Mouse (Mus musculus): Measurements from ENCODE around the gene Krt78. TPM values are rescaled to one million over a fixed set of nuclear protein-coding genes. Genes with fewer than 3 reads are reported as not detected.
"Not testable (repeated sequence)": the region's sequence is repeated elsewhere in the genome, so short reads cannot be mapped to it uniquely, and the experiment has no call there.

Krt78 gene
- total RNA-seq (2014; fragmentation: Nextera tagmentation): not detected in 2 replicates
- total RNA-seq (2017): not detected in 2 replicates

DNA sequence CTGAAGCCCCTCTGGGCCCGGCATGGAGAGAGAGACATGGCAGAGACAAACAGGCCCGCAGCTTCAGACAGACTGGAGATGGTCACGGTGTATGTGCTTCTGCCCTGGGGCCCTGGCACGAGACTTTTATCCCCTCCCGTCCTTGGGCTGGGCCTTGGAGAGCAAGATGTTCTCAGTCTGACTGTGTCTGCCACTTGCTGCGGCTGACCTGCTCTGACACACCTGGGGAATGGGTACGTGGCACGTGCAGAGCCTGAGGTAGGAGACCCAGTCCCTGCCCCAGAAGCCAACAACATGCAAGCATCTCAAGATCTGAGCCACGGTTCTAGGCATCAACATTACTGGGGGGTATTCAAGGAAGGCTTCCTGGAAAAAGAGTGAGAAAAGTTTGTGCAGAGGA lies at the start of gene Krt78:
Gene Krt78 (minus strand): TSS at position 101 of the 400 bp plus-strand sequence.
- no peak for ATAC-seq (replicated peaks; ENCODE audit: low FRiP score, low TSS enrichment, poor library complexity, severe bottlenecking)

DNA sequence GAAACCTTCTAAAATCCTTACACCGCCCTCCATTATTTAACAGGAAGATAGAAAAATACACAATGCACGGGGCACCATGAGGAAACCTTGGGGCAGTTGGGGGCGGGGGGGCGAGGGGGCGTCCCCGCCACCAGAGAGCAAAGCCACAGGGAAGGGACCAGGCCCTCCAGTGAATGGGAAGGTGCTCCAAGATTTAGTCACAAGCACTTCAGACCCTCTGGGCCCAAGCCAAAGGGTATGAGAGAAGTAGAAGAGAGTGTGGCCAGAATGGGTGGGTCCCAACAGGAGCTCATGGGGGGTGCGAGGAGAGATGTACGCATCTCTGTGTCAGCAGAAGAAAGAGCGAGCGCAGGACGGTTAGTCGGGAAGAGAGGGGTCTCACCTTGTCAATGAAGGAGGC lies 49.4 kb upstream of the Krt78 start:
- no peak for ATAC-seq (replicated peaks; ENCODE audit: low FRiP score, low TSS enrichment, poor library complexity, severe bottlenecking)

DNA sequence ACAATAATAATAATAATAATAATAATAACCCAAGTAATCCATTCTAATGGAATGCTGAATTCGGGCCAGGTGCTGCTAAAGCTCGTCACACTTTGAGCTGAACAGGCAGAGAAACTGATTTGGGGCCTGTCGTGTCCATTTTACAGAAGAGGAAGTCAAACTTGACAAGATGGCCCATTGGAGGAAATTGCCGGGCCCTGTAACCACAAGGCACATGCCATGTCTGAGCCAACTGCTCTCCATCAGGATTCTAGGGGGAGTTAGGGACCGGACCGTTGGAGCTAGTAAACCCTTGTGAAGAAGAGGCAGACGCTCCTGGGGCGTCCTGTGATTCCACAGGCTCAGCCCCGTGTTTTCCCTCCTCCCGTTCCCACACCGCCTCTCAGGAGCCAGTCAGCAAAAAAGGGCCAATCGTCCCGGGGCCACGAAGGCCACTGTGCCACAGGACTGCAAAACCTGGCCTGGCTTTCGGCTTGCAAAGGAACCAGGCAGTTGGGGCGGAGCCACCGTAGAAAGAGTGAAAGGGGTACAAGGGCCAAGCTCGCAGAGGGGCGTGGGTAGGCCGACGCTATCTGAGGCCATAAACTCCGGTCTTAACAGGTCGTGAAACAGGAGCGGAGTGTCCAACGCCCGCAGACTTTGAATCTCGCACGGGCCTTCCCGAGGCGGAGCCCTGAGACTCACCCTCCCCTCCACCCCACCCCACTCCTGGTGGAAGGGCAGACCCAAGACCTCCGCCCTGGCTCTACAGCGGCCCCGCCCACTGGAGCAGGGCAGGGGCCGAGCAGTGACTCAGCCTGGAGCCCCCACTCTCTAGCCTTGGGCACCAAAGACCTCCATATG lies 48.8 kb upstream of the Krt78 start:
- peak; percentile 86 for ATAC-seq (replicated peaks; ENCODE audit: low FRiP score, low TSS enrichment, poor library complexity, severe bottlenecking)

DNA sequence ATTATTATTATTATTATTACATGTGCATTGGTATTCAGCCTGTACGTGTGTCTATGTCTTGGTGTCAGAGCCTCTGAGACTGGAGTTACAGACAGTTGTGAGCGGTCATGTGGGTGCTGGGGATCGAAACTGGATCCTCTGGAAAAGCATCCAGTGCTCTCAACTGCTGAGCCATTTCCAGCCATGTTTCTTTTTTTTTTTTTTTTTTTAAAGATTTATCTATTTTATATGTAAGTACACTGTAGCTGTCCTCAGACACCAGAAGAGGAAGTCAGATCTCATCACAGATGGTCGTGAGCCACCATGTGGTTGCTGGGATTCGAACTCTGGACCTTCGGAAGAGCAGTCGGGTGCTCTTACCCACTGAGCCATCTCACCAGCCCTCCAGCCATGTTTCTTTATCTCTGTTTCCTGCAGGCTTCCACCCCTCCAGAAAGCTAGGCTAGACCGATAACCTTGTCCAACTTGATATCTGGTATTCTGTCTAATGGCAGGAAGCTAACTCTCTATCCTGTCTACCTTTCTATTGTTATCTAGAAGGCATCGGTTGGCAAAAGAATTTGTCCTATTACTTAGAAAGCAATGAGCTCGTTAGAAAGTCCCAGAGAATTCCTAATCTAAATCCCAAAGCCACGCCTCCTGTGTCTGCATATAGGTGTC lies 45.7 kb upstream of the Krt78 start:
- ATAC-seq (replicated peaks; ENCODE audit: low FRiP score, low TSS enrichment, poor library complexity, severe bottlenecking): no peak

DNA sequence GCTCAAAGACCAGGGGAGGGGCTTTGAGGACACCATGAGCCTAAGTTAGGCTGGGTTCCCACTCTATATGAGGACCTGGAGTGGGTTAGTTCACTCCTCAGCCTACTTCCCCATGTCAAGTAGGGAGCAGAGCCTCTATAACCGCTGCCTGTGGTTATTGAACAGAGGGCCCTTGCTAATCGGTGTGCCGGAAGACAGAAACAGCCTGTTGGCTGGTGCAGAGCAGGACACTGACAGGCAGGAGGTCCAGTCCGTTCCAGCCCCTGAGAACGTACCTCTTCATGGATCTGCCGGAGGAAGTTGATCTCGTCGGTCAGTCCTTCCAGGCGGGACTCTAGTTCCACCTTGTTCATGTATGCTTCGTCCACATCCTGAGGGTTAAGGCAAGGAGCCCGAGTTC lies 45.1 kb upstream of the Krt78 start:
- ATAC-seq (replicated peaks; ENCODE audit: low FRiP score, low TSS enrichment, poor library complexity, severe bottlenecking): no peak

DNA sequence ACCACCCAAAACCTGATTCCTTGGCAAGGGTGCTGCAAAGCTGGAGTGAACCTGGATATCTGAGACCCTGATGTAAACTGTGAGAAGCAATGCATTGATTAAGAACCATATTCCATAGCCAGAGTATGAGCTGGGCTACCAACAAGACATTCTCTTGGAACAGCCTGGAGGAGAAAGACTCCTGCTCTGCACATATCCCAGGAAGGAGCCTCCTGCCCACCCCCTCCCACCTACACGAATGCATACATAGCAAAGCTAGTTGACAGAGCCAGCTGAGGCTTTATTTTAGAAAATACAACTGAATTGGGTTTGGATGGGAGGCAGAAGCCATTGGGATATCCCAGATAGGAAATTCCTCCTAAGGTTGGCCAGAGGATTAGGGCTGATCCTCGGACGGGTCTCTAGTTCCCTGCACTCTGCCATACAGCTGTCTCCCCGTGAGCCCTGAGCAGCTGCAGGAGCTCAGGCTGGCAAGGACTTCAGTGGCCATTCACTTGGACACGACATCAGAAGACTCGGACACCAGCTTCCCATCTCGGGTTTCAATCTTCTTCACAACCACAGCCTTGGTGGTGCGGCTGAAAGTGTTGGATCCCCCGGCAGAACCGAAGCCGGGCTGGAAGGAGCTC lies 42.5 kb upstream of the Krt78 start:
- not testable (repeated sequence) for ATAC-seq (replicated peaks; ENCODE audit: low FRiP score, low TSS enrichment, poor library complexity, severe bottlenecking)

DNA sequence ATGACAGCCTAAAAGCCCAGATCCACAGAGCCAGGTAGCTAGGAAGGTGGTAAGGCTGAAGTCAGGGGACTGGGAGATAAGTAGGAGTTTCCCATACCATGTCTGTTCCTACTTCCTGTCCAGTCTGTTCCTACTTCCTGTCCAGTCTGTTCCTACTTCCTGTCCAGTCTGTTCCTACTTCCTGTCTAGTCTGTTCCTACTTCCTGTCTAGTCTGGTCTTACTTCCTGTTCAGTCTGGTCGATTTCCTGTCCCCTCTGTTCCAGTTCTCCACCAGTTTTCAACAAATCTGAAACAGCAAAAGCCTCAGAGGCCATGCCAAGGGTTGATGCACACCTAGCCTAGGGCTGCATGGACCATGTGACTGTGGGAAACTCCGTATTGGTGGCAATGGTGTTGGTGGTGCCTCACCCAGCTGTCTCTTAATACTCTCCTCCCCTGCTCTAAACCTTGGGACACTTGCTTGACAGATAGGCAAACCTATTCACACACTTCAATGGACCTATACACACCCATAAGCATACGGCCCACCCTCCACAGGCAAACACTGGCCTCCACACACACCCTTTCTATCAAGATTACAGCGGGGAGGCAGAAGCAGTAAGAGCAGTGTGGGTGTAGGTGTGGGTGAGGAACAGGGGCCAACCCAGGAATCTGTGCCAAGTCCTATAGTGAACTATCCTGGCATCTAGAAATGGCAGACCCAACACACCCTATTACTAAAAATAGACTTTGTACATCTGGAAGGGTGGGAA lies 41.6 kb upstream of the Krt78 start:
- peak; percentile 45 for ATAC-seq (replicated peaks; ENCODE audit: low FRiP score, low TSS enrichment, poor library complexity, severe bottlenecking)

DNA sequence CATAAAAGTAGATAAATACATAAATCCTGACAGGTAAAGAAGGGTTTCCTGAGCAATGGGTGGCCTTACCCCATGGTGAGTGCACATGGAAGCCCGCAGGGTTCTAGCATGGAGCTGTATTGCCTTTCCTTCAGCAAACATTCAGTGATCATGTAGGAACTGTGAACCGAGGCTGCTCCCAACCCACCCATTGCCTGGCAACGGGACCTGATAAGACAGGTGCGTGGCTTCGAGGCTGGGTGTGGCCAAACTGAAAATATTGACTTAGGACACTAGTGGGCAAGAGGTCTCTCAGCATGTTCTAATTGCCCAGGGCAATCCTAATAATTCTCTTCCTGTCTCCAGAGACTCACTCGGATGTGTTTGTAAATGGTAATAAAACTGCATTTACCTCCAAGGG lies 40.3 kb upstream of the Krt78 start:
- ATAC-seq (replicated peaks; ENCODE audit: low FRiP score, low TSS enrichment, poor library complexity, severe bottlenecking): no peak

DNA sequence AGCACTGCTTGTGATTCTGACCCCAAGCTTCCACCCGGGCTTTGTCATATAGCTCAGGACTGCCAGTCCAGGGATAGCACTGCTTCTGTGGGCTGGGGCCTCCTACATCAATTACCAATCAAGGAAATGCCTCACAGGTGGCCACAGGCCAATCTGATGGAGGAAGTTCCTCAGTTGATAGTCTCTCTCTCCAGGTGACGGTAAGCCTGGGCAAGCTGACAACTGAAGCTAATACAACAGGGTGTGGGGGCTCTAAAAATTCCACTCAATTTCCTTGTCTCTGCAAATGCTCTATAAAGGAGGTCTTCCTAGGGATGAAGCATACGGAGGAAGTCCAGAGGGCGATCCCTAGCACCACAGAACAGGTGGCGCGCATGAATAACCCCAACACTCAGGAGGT lies 36.9 kb upstream of the Krt78 start:
- no peak for ATAC-seq (replicated peaks; ENCODE audit: low FRiP score, low TSS enrichment, poor library complexity, severe bottlenecking)

DNA sequence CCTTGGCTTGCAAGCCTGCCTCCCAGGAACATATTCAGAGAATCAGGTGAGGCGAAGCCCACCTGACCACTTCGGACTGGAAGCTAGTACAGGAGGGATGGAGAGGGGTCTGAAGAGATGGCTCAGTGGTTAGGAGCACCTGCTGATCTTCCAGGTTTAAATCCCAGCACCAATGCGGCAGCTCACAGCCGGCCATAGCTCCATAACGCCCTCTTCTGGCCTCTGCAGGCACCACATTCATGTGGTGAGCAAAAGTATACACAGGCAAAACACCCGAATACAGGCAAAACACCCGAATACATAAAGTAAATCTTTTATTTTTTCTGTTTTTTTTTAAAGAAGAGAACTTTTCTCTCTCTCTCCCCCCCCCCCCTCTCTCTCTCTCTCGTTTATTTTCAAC lies 34.6 kb upstream of the Krt78 start:
- no peak for ATAC-seq (replicated peaks; ENCODE audit: low FRiP score, low TSS enrichment, poor library complexity, severe bottlenecking)

DNA sequence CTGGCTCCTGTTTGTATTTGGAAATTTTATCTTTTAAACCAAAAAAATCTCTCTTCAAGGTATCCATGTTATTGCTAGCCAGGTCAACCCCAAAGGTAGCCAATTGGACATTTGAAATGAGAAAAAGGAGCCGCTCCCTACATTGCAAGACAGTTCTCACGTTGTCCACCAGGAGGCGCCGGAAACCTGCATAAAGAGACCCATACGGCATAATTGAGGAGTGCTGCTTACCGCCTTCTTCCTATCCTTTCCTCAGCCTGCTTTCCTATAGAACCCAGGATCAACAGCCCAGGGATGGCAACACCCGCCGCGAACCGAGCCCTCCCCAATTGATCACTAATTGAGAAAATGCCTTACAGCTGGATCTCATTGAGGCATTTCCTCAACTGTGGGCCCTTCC lies 34.0 kb upstream of the Krt78 start:
- peak; percentile 46 for ATAC-seq (replicated peaks; ENCODE audit: low FRiP score, low TSS enrichment, poor library complexity, severe bottlenecking)

DNA sequence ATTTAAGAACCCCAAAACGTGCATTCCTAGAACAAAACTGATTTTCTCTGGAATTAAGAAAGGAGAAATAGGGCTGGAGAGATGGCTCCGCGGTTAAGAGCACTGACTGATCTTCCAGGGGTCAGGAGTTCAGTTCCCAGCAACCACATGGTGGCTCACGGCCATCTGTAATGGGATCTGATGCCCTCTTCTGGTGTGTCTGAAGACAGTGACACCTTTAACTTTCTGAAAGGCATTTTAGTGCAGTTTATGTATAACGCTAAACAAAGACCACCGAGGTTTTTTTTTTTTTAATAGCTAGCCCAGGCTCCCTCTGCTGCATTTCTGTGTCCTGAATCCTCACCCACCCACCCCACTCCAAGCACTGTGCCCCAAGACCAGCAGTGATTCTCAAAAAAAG lies 30.7 kb upstream of the Krt78 start:
- ATAC-seq (replicated peaks; ENCODE audit: low FRiP score, low TSS enrichment, poor library complexity, severe bottlenecking): no peak

DNA sequence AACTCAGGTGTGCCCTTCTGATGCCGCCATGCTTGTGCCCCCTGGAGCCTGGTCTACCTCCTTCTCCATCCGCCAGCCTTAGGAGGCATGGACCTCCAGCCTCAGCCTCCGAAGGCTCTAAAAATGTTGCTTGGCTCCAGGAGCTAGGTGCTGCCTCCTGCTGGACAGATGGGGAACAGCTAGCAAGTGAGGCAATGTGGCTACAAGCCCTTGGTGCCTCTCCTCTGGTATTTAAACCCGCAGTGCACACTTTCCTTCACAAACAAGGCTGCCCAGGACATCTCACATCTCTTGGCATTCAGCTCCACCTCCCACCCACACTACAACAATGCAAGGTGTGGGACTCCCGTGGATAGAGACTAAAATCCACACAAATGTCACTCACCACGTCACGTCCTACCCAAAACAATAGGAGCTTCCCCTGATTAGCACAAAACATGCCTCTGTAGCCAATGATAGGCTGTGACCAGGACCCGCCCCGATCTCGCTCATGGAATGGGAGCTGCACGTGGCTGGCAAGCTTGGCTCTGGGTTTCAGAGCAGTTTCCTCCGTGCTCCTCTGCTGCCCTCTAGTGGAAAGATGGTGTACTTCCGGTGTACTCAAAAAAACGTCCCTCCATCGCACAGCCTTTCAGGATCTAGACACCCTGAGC lies 30.0 kb upstream of the Krt78 start:
- ATAC-seq (replicated peaks; ENCODE audit: low FRiP score, low TSS enrichment, poor library complexity, severe bottlenecking): peak; percentile 95

DNA sequence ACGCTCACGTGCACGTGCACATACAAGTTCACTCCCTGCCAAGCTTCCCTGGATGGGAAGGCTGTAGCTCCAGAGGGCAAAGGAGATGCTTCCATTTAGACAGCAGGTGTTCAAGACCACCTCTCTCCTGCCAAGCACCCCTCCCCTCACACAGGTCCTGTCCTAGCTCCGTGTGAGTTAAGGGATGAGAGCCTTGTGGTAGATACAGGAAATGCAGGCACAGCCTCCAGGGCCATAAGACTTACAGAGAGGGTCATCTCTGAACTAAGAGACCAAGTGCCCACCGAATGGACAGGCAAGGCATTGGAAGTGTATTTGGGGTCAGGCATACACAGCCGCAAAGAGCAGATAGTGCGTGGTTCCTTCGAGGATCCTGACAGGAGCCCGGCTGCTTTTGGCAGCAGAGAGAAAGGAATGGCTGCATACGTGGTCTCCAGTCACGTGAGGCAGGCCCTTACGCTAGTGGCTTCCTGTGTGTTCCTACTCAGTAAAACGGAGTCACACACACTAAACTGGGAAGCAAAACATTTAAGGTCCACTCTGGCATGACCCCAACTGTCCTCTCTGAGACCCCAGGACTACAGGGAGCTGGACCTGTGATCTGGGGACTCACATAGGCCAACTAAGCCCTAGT lies 29.3 kb upstream of the Krt78 start:
- no peak for ATAC-seq (replicated peaks; ENCODE audit: low FRiP score, low TSS enrichment, poor library complexity, severe bottlenecking)

DNA sequence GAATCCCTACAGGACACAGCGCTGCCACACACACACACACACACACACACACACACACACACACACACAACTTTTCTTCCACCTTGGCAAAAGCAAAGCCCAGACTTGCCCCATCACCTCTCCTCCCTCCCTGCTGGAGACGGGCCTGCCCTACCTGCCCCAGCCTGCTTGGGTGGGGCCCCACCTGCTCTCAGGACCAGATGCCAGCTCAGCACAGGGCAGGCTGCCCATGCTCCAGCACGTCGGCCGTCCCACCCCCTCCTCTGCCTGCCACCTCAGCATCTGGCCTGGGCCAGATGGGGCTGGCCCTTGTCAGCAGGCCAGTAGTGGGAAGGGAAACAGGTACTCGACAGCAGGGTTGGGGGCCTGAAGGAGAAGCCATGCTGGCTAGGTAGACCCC lies 26.8 kb upstream of the Krt78 start:
- no peak for ATAC-seq (replicated peaks; ENCODE audit: low FRiP score, low TSS enrichment, poor library complexity, severe bottlenecking)

DNA sequence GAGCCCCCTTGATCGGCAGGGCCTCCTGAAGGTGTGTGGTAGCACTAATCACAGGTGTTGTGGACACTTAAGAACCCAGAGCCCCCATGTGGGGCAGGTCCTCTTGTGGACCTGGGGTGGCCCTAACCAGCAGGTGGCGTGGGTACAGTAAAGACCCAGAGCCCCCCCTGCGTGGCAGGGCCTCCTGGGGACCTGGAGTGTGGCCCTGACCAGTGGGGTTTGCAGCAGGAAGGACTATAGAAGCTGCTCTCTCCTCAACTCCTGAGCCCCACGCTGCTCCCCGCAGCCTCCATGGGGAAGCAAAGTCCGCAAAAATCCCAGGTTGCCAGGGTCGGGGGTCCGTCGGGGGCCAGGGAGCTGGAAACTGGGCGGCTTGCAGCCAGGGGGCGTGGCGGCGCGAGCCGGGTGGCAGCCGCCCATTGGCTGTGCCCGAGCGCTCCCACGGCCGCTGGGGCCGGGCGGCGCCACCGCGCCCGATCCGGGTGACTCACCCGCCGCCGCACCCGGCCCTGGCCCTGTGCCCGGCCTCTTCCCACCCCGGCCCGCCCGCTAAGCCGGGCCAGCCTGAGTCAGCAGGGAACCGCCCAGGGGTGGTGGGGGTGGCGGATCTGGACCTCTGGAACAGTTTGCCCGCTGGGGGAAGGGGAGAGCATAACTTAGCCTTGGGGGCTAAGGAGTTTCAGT lies 23.1 kb upstream of the Krt78 start:
- peak; percentile 59 for ATAC-seq (replicated peaks; ENCODE audit: low FRiP score, low TSS enrichment, poor library complexity, severe bottlenecking)

DNA sequence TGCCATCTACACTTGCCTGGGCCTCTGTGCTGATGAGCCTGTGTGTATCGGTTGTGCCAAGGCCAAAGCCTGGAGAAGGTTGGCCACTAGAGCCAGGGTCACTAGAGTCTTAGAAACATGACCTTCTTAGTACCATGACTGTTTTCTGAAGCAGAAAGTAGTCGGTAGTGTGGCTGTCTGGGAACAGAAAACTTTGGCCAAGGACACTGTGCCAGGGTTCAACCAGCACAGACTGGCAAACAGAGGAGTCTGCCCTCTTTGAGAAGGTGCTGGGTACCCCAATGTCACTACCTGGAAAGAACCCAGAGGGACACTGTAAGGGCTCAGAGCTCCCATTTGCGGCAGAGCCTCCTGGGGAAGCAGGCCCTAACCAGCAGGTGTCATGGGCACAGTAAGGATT lies 22.6 kb upstream of the Krt78 start:
- ATAC-seq (replicated peaks; ENCODE audit: low FRiP score, low TSS enrichment, poor library complexity, severe bottlenecking): no peak

DNA sequence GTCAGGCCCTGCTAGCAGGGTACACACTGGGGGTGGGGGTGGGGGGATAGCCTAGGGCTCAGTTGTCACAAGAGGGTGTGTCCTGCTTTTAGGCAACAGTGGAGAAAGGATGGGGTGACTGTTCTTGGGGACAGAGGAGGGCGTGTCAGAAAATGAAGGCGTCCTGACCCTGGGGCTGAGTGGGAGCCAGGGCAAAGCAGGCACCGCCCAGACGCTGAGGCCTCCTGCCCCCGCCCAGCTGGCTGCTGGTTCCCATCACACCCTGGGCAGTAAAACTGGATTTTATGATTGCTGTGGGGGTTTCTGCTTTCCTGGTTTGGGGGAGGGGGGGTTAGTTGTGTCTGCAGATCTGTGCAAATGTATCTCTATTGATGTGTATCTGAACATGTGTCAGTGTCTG lies 21.9 kb upstream of the Krt78 start:
- peak; percentile 53 for ATAC-seq (replicated peaks; ENCODE audit: low FRiP score, low TSS enrichment, poor library complexity, severe bottlenecking)
